Mouse (Mus musculus) urinary bladder, adult 18-20 months (tissue): ENCODE data around the gene Cdc42bpa.

Experiments used
- DNase-seq, 2 experiments: peaks; one replicate each; pipeline ENCODE4 v3.0.0; 2022; ENCODE audit warnings: low spot score in 2 of 2, mixed read lengths in 2 of 2

Cdc42bpa gene

DNA sequence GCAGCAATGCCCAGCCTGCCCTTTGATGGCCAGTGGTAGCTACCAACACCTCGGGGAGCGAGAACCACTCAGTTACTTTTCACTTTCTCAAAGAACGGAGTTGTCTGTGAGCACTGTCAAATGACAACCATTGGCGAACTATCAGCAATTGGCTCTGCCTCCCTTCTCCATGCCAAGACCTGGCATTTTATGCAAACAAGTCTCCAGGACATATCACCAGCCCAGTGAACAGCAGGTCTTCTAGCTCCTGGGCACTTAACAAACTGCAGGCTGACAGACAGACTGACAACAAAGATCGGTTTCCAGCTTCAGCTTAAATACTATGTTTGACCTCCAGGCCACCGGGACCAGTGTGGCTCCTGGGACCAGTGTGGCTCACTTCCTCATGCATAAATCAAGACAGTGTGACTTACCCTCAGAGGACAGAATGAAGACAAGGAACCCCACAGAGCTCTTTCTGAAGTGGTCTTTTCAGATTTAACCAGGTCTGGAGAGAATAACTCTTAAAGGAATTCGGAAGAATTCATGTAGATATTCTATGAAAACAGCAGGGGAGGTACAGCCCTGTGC lies 231.5 kb downstream of the Cdc42bpa start:
- DNase-seq: no peak

- DNase-seq: no peak
These were observed 232.6 kb downstream of the Cdc42bpa start for GRCm38 (mm10) chr1:180192866-180193265.

GRCm38 (mm10) chr1:180193391-180193935 lies 233.2 kb downstream of the Cdc42bpa start:
- no peak for DNase-seq

DNA sequence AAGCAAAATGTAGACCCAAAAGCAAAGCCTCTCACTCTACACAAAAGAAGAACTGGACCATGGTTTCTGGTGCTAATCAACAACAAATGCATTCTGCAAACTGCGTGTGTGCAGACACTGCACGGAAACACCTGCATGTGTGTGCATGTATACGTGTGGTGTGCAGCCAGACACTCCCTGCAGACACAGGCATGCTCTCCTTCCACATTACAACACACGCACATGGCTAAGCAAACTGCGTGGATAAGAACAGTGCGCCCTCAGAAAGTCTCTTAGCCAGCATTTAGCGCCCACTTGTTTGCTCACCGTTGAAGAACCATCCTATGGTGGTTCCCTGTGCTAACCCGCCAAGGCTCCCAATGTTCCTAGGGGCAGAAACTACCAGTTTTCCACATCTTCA lies 233.8 kb downstream of the Cdc42bpa start:
- no peak for DNase-seq

DNA sequence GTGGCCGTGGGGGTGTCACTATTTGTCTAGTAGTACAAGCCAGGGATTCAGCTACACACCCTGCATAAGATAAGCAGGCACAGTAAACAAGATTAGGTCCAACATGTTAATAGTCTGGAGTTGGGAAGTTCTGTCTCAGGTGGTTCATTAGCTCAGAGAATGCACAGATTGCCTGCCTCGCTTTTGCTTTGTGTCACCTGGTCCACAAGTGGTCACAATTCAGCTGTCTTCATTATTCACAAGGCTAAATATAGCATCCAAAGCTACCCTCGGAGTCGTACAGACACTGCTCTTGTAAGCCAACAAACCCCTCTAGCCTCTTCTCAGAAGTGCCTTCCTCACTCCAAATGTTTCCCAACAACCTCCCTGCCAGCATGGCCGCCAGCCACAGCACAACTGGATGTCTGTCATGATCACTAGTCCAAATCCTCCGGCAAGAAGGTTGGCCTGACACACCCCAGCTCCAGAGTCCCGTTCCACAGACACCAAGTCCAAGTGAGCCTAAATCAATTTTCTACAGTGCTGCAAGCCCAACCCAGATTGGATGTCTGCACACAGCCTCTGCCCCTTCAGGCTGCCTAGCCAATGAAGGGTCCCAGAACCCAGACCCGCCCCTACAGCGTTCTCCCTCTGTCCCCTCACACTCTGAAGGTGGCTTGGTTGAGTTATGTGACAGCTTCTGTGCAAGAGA lies 234.7 kb downstream of the Cdc42bpa start:
- DNase-seq: peak in 1 of 2 experiments; percentile 27

DNA sequence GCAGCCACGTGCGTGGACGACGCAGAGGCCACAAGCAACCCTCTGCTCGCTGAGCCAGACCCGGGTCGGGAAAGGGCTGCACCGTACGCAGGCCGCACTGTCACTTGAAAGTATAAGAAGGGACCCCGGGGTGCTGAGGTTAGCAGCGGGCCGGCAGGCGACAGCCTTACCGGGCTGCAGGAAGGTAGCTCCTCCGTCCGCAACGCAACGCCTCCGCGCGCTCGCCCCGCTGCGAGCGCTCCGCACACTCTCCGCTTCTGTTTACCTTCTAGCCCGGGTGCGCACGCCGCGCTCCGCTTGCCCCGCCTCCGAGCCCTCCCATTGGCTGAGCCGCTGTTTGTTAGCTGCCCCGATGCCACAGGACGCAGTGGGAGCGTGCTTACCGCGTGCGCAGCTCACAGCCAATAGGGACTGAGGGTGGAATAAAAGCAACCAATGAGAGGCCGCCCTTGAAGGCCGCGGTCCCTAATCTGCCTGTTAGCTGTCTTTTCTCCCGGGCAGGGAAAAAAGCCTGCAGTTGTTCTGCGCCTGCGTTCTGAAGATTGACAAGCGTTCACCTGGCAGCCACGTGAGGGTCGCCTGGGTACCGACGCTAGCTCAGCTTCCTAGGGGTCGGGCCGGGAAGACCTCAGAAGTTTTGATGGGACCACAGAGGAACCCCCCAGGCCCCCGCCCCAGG lies 235.6 kb downstream of the Cdc42bpa start:
- peak; percentile 97 to 98 for DNase-seq

DNA sequence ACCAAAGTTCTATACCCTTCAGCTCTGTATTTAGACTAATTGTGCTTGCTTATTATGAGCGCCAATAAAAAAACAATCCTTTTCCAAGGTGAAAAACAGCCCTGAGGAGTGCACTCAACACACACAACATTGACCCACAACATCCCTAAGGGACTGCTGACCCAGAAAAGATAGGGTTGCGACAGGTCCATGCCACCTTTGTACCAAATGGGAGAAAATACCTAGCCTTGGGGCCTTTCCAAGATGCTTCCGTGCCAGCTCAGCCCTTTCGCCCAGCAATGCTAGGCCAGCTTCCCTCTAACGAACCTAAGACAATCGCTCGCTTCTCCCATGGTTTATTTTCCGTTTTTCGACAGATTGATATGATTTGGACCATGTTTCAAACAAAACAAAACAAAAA lies 236.2 kb downstream of the Cdc42bpa start:
- no peak for DNase-seq

DNA sequence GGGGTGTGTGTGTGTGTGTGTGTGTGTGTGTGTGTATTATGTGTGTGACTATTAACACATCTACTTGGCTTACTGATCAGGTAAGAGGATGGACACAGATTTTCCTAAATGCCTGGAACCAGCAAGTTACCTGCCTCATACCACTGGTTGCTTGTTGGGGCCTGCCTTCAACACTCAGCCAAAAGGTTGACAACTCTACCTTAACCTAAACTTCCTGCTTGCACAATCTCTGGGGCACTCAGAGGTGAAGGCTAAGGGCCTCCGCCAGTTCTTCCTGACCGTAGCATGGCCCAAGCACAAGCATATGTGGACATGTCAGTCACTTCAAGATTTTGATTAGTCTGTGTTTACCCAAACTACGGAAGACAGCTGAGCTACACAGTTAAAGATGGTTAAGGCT lies 237.7 kb downstream of the Cdc42bpa start:
- DNase-seq: peak; percentile 33 to 67

DNA sequence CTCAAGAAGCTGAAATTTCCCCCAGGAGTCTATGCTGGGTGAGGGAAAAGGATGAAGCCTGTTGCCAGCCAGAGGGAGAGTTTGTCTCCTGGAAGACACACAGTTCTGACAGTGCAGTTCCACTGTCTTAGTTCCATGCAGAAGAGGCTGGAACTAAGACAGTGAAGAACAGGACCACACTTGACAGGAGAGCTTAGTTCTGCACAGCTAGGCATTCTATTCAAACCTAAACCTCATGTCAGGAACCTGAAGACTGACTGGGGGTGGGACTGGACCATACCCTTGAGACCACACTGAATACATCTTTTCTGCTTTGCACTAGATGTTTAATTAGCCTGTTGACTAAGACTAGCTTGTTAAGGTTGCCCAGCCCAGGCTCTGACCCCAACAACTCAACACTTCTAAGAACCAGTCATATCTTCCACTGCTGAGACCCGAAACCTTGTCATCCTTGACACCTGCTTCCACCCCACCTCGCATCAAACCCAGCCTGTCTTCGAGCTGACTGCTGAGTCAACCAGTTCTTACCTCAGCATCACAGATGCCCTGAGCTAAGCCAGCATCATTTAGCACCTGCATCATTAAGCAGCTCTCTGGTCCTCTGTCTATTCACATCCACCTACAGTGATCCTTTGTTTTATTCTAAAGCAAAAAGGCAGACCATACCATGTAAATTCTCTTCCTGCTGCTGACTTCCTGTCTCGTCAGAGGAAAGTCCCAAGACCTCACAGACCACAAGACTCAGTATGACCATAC lies 238.9 kb downstream of the Cdc42bpa start, which contains the start of gene Coq8a:
Coq8a (minus strand) TSS at position 644 of the 756 bp plus-strand sequence.
- DNase-seq: no peak

DNA sequence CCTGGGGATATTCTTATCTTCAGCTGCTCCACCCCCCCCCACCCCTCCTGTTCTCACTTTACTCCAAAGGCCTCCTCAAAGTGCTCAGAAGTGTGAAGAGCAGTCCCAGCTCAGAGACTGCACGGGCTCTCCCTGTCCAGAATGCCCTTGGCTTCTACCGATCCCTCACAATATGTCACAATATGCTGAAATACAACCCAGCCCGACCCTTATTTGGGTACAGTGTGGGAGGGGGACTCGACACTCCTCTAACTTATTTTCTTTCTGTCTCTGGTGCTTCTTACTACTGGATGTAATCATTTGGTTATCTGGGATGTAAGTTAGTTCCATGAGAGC lies 239.4 kb downstream of the Cdc42bpa start:
- DNase-seq: no peak

GRCm38 (mm10) chr1:180200722-180201121 lies 240.4 kb downstream of the Cdc42bpa start:
- no peak for DNase-seq

DNA sequence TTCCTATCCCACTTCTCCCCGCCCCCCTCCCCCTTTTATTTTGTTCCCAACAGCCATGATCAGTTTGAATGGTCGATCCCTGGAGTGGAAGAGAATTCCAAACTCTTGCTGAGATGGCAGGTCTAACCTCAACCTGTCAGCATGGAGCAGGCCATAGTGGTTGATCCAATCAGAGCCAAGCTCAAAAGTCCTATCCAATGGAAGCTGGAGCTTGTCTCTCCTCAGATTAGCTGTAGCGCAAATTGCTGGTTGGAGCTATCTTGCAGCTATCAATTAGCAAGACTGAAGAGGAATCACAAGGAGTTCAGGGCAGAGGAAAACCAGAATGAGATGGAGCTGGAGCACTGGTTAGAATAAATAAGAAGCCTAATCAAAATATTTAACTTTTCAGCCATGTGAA lies 248.1 kb downstream of the Cdc42bpa start:
- DNase-seq: no peak

GRCm38 (mm10) chr1:180210031-180210432 lies 249.8 kb downstream of the Cdc42bpa start:
- no peak for DNase-seq

DNA sequence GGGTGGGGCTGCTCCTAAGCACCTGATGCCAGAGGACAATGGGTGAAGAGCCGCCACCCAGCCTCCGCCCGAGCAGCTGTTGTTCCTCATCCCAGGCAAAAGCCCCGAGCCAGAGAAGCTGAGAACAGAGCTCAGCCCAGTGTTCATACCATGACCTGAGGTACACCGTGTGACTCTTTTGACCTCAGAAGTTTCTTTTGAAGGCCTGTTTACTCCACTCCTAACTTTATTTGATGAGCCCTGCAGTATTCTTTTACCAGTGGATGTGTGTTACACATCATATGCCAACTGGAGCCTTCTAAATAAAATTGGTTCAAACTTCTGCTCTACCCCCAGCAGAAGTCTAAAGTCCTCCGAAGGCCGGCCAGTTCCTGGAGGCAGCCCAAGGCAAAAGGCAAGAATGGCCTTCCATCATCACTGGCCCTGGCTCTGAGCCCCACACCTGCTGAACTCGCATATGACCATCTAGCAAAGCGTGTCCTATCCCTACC lies 250.6 kb downstream of the Cdc42bpa start:
- no peak for DNase-seq

DNA sequence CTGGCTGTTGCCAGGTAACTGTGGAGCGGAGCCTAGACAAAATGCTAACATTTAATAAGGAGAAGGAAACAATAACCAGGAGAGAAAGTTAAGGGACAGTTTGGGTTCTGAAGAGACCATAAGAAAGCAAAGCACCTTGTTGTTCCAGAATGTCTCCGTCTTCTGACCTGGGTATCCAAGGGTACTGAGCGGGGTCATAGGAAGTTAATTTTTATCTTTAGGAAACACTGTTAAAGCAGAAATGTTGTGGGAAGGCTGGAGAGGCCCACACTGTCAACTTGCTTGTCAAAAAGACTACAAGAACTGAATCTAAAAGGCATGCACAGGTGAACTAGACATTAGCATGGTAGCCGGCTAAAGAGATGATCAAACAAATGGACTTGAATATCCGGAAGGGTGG lies 252.6 kb downstream of the Cdc42bpa start:
- DNase-seq: no peak

DNA sequence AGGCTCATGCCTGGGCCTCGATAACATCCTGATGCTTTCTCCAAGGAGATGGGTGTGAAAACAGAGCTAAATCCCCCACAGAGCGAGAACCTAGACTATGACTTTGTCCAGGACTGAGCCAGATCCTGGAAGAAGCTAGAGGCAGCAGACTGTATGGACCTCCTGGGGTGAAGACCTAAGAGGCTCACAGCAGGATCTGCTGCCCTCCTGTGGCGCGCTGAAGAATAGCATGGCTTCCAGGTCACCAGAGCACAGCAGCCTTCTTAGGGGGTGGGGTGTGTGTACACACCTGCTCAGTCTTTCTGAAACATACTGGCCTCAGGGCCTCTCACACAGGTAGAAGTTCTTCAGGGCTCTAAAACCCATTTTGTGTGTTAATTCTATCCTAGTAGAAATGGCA lies 254.8 kb downstream of the Cdc42bpa start:
- peak; percentile 38 to 47 for DNase-seq
